Mouse (Mus musculus) CD8-positive naive resting alpha-beta T cell, adult 2 months (primary cell): ENCODE results near the gene Ralgapa1.
"Not testable (repeated sequence)": the region's sequence is repeated elsewhere in the genome, so short reads cannot be mapped to it uniquely, and the experiment has no call there.

Experiments
- DNase-seq, 2 experiments: peaks; one replicate each; pipeline ENCODE4 v3.0.0; 2022; ENCODE audit warnings: low read depth in 2 of 2, low spot score in 2 of 2

Gene Ralgapa1

DNA sequence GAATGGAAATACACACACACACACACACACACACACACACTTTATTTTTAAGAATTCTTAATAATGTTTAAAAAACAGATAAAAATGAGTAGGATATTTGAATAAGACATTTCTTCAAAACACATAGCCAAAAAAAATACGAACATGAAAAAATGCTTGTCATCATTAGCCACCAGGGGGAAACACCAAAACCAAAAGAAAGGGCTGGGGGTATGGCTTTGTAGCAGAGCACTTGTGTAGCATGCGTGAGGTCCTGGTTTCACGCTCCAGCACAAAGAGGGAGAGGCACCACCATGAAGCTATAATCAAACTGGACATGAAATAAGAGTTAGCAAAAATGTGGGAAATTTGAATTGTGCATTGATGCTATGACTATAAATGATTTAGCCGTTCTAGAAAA lies 19.8 kb downstream of the Ralgapa1 start:
- no peak for DNase-seq

DNA sequence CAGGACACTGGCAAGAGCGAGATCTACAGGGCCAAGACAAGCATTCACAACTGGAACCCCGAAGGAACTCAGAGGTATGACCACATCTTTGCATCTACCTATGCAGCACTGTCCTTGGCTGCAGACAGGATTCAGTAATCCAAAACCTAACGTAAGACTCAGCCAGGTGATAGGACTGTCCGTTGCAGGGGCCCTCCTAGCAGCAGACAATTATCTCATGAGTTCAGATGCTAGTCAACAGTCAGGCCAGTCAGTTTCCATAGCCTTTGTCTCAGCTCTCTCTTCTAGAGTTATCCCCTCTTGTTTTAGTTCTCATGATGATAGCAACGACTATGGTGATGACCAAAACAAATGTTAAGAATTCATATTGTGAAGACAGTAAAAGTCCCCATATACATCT lies 20.8 kb downstream of the Ralgapa1 start:
- no peak for DNase-seq

DNA sequence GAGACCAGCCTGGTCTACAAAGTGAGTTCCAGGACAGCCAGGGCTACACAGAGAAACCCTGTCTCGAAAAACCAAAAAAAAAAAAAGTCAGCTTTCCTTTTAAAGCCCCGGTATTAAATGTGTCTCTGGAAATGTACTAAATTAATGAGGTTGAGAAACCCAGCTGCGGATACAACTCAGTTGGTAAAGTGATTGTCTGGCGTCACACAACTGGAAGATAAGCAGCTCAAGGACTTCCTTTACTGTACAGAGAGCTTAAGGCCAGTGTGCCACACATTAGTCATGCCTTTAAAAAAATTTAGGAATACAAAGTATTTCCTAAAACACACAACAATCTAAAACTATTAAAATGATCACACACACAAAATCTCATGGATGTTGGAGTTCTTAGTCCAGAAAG lies 22.2 kb downstream of the Ralgapa1 start:
- no peak for DNase-seq

DNA sequence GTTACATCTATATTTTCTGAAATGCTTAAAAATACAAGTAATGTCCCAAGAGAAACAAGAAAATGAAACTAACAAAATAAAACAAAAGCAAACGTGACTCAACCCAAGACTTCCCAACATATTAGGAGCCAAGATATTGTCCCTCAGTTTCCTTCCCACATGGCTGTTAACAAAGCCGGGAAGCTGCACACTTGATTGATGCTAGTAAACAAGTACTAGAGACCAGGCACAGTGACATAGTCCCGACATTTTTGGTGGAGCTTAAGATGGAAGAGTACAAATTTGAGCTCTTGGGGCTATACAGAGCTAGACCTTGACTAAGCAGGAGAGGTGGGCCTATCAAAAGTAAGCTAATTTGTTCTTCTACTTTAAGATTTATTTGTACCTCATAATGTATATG lies 23.9 kb downstream of the Ralgapa1 start:
- DNase-seq, result no peak

DNA sequence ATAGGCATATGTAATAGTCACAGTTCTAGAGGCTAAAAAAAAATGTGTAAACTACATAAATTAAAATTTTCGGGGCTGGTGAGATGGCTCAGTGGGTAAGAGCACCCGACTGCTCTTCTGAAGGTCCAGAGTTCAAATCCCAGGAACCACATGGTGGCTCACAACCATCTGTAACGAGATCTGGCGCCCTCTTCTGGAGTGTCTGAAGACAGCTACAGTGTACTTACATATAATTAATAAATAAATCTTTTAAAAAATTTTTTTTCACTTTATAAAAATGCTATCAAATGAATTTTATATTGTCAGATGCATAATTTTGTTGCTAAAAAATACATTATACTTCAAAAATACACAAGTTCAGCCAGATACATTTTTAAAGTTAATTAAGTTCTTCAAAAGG lies 26.5 kb downstream of the Ralgapa1 start:
- DNase-seq, result not testable (repeated sequence)

DNA sequence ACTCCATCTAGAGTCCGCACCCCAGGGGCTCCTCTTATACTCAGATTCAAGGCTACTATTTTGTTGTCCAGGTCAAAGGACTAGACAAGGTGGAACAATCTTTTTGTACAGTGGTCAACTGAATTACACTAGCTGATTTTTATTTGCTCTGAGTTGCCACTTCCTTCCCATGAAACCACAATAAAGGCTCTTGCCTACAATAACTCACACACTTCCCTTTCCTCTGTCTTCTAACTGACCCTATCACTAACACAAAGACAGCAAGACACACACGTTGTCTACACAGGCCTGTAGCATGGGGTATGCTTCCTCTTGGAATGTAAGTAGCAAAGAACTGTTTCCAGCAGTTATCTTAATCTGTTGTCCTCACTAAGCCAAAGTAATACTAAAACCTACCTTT lies 35.7 kb downstream of the Ralgapa1 start:
- DNase-seq, result no peak

GRCm38 (mm10) chr12:55782662-55783061 lies 38.3 kb downstream of the Ralgapa1 start:
- no peak for DNase-seq

DNA sequence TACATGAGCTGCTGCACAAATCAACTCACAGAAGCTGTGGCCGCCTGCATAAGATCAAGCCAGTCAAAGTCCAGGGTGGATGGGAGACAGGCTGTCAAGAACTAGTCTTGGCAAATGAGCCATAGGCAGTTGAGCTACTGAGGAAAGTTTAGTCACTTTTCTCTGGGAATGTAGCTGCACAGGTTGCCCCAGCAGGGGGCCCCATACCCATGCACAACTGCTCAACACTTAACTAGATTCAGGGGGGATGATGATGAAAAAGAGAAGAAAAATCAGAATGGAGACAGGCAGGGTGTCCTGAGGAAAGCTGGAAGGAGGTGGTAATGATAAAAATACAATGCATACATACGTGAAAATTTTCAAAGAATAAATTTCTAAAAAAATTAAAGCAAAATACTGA lies 42.7 kb downstream of the Ralgapa1 start:
- DNase-seq, result peak; percentile 2 to 30

DNA sequence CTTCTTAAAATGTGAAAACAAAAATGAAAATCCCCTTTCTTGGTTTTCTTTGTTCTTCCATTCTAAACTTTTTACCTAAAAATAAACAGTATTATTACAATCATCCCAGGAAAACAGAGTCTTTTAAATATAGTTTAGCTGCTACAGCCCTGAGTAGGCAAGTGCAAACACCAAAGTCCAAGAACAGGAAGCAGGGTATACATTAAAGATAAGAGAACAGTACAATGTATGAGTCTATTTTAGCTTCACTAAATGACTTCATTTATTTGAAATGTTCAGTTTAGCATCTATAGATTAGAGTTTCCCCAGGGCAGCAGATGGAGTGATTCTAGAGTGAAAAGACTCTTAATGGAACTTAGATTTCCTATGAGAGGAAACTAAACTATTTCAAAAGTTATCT lies 43.6 kb downstream of the Ralgapa1 start:
- no peak for DNase-seq

DNA sequence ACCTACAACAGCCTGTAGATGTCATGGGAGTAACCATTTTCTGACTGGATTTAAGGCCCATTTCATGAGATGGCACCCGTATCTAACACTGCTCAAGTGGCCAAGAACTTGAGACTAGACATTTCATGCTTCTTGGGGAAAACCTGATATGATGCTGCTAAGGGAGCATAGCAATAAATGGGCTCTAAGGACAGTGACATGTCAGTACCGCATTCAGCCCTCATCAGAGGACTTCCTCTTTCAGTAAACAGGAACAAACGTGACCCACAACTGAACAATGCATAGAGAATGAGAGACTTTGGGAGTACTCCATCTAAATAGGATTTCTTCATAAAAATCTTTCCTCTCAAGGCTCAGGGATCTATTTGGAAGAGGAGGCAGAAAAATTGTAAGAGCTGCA lies 46.7 kb downstream of the Ralgapa1 start:
- no peak for DNase-seq

DNA sequence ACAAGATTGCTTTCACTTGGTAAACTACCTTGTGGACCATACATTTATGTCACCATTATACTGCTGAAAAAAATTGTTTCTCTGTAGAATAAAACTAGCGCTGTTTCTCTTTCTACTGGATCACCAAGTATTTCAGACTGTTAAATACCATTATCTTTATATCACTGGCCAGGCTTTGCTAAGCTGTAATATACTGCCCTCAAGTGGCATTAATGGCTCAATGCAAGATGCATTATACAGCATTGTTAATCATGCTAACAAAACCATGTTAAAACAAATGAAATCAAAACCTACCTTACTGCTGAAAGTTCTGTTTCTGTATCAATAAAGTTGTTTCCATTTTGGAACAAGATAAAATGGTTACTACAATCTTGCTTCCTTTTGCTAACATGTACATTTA lies 100.6 kb downstream of the Ralgapa1 start:
- no peak for DNase-seq

GRCm38 (mm10) chr12:55705881-55706280 lies 115.1 kb downstream of the Ralgapa1 start:
- DNase-seq, result no peak

GRCm38 (mm10) chr12:55666699-55667098 lies 154.3 kb downstream of the Ralgapa1 start:
- no peak for DNase-seq

DNA sequence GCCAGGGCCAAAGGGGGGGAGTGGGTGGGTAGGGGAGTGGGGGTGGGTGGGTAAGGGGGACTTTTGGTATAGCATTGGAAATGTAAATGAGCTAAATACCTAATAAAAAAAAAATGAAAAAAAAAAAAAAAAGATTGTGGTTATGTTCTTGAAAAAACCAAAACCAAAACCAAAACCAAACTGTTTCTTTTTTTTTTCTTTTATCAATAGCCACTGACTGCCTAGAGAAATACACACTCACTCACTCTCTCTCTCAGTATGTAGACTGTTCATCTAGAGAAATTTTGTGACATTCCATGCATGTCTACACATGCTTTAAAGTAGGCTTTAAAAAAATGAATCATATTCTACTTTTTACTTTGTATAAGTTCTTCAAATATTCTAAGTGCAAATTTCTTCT lies 157.8 kb downstream of the Ralgapa1 start:
- DNase-seq, result not testable (repeated sequence)

DNA sequence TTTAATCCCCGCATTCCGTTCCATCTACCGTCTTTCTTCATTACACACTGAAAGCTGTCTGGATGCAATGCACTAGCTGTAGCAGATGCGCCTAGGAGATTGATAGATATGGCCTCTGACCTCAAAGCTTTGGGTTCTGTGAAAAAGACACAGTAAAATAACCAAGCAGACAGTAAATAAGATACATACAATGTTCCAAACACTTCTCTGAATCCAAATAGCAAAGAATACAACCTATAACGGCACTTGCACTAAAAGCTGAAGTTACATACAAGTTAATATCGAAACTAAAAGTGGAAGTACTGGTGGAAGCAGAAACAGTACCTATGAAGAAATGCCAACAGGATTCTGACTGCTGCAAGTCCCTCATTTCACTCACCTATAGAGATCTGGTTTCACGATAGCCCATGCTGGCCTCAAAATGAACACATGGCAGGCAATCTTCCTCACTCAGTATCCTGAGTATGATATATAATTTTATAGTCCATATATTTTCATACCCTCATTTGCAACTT lies 172.9 kb downstream of the Ralgapa1 start:
- no peak for DNase-seq

GRCm38 (mm10) chr12:55626711-55627110 lies 194.3 kb downstream of the Ralgapa1 start:
- no peak for DNase-seq

- no peak for DNase-seq
Observed at GRCm38 (mm10) chr12:55623254-55623653, 197.7 kb downstream of the Ralgapa1 start.

- no peak for DNase-seq
Observed at GRCm38 (mm10) chr12:55622615-55623245, 198.2 kb downstream of the Ralgapa1 start.

- no peak for DNase-seq
Observed at GRCm38 (mm10) chr12:55620321-55620720, 200.6 kb downstream of the Ralgapa1 start.

DNA sequence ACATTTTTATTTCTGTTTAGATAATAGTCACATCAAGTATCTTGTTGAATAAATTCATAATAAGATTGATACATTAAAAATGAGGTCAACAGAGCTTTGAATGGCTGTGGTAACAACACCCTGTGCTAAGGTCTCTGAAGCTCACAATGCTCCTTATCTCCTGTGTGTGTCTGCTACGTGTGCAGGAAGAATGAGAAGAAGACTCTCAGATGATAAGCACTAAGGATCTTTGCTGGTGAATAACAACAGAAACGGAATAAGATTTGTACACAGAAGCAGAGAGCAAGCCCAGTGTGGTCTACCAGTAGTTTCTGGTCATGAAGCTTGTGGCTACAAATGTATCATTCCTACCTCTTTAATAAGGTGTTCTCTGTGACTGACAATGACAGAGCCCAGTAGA lies 210.2 kb downstream of the Ralgapa1 start:
- DNase-seq, result no peak

DNA sequence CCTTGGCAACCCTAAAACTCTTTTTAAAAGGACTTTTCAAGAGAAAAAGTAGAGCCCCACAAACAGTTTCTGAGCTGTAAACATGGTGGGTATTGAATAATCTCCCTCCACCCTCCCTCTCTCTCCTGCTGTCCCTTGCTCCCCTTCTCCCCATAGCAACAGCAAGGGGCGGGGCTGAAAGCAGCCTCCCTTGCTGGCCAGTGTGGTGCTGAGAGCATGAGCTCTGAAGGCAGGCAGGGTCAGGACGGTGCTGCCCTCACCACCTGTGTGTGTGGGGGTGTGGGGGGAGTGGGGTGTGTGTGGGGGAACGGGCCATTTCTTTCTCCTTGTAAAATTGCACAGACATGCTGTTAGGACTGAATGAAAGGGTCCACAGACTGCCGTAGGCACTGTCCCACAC lies 213.1 kb downstream of the Ralgapa1 start:
- DNase-seq, result no peak

DNA sequence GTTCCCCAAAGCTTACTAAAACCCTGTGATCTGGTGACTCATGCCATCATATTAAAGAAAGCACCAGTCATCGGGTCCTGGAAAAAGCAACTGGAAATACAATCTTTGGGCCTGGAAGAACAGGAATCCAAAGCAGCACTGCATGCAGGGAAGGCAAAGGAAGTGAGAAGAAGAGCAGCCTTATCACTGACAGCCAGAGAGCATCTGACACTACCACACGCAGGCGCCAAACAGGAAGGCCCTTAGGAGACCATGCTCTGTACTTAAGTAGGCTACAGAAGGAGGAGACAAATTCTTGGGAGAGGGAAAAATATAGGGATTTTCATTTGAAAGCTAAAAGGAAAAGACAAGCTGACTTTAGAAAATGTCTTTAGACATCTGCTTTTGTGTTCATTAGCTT lies 216.6 kb downstream of the Ralgapa1 start:
- no peak for DNase-seq

GRCm38 (mm10) chr12:55600503-55600994 lies 220.4 kb downstream of the Ralgapa1 start:
- no peak for DNase-seq
